Mouse (Mus musculus) myocyte (in vitro differentiated cells): ENCODE measurements around the gene Slc4a1.

ENCODE experiments used
- E2F4 ChIP-seq: IDR thresholded peaks from one replicate; pipeline ENCODE4 v1.6.1; 2011; ENCODE audit warnings: mild to moderate bottlenecking, control low read depth, moderate library complexity; ENCODE audit not compliant: insufficient read depth
- MAX ChIP-seq: IDR thresholded peaks from one replicate; pipeline ENCODE4 v1.6.1; 2011; ENCODE audit warnings: low read depth, mild to moderate bottlenecking, control low read depth
- MYOD1 ChIP-seq, 3 experiments: IDR thresholded peaks; one replicate each; pipeline ENCODE4 v1.6.1; 2011; ENCODE audit warnings: control low read depth in 2 of 3, low read depth in 2 of 3, mild to moderate bottlenecking in 2 of 3, moderate library complexity in 1 of 3; ENCODE audit not compliant: insufficient read length in 2 of 3, control insufficient read depth in 1 of 3
- MYOG ChIP-seq, 3 experiments: IDR thresholded peaks; one replicate each; pipeline ENCODE4 v1.6.1; 2011; ENCODE audit warnings: control low read depth in 2 of 3, low read depth in 2 of 3, mild to moderate bottlenecking in 2 of 3; ENCODE audit not compliant: insufficient read length in 2 of 3, control insufficient read depth in 1 of 3, insufficient read depth in 1 of 3
- POLR2A ChIP-seq: IDR thresholded peaks from one replicate; pipeline ENCODE4 v1.6.1; 2011; ENCODE audit warnings: low read depth, mild to moderate bottlenecking, control low read depth, moderate library complexity; ENCODE audit not compliant: insufficient read length
- POLR2AphosphoS2 ChIP-seq: IDR thresholded peaks from one replicate; pipeline ENCODE4 v1.6.1; 2011; ENCODE audit warnings: low read depth, control low read depth; ENCODE audit not compliant: insufficient read length
- REST ChIP-seq: IDR thresholded peaks from one replicate; pipeline ENCODE4 v1.6.1; 2011; ENCODE audit warnings: mild to moderate bottlenecking, control low read depth, moderate library complexity; ENCODE audit not compliant: insufficient read depth, insufficient read length
- SRF ChIP-seq: IDR thresholded peaks from one replicate; pipeline ENCODE4 v1.6.1; 2011; ENCODE audit warnings: low read depth; ENCODE audit not compliant: control insufficient read depth, insufficient read length
- TCF12 ChIP-seq: IDR thresholded peaks from one replicate; pipeline ENCODE4 v1.6.1; 2011; ENCODE audit warnings: mild to moderate bottlenecking, control low read depth; ENCODE audit not compliant: poor library complexity, insufficient read depth, severe bottlenecking
- USF1 ChIP-seq: IDR thresholded peaks from one replicate; pipeline ENCODE4 v1.6.1; 2011; ENCODE audit warnings: low read depth, mild to moderate bottlenecking, control low read depth, moderate library complexity

DNA sequence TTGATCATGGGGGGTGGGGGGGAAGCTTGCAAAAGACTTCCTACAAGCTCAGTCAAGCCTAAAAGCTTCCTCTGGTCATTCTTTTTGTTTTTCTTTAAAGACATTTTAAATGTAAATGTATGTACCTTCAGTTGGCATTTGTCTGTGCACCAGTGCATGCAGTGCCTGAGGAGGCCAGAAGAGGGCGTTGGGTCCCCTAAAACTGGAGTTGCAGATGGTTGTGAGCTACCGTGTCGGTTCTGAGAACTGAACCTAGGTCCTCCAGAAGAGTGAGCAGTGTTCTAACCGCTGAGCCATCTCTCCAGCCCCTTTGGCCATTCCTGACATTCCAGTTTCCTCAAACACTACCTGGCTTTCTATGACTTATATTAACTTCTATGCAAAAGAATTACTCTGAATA, 26.4 kb downstream of the Slc4a1 start:
- TF ChIP-seq POLR2A (no peak), MYOG (IDR thresholded peaks at IDR 0.05; ENCODE audit: control insufficient read depth in 1 of 3, insufficient read depth in 1 of 3, insufficient read length in 2 of 3, low read depth in 2 of 3) (no peak), USF1 (no peak), MYOD1 (IDR thresholded peaks at IDR 0.05; ENCODE audit: control insufficient read depth in 1 of 3, insufficient read length in 2 of 3, low read depth in 2 of 3) (no peak), POLR2AphosphoS2 (no peak), MAX (no peak), SRF (no peak), REST (no peak), TCF12 (no peak), E2F4 (no peak)
